Mouse (Mus musculus): ENCODE data around the gene Loxl3.

The Loxl3 gene

GRCm38 (mm10) chr6:83017190-83017589 lies 16.8 kb upstream of the Loxl3 start:
- DNase-seq (ENCODE audit: low read depth, low spot score) = no peak

- DNase-seq (ENCODE audit: low read depth, low spot score) = no peak
Measured at GRCm38 (mm10) chr6:83019044-83019443, 14.9 kb upstream of the Loxl3 start.

- no peak for DNase-seq (ENCODE audit: low read depth, low spot score)
Measured at GRCm38 (mm10) chr6:83020121-83020520, 13.9 kb upstream of the Loxl3 start.

- DNase-seq (ENCODE audit: low read depth, low spot score) = no peak
Measured at GRCm38 (mm10) chr6:83020836-83021593, 13.0 kb upstream of the Loxl3 start.

GRCm38 (mm10) chr6:83023008-83023407 lies 11.0 kb upstream of the Loxl3 start:
- DNase-seq (ENCODE audit: low read depth, low spot score) = no peak

- DNase-seq (ENCODE audit: low read depth, low spot score) = no peak
Measured at GRCm38 (mm10) chr6:83023786-83024185, 10.2 kb upstream of the Loxl3 start.

GRCm38 (mm10) chr6:83024421-83024820 lies 9.6 kb upstream of the Loxl3 start:
- no peak for DNase-seq (ENCODE audit: low read depth, low spot score)

GRCm38 (mm10) chr6:83025221-83025620 lies 8.8 kb upstream of the Loxl3 start:
- no peak for DNase-seq (ENCODE audit: low read depth, low spot score)

GRCm38 (mm10) chr6:83027293-83027692 lies 6.7 kb upstream of the Loxl3 start:
- DNase-seq (ENCODE audit: low read depth, low spot score) = no peak

GRCm38 (mm10) chr6:83027706-83028105 lies 6.3 kb upstream of the Loxl3 start:
- DNase-seq (ENCODE audit: low read depth, low spot score) = no peak

GRCm38 (mm10) chr6:83029777-83030176 lies 4.2 kb upstream of the Loxl3 start:
- no peak for DNase-seq (ENCODE audit: low read depth, low spot score)

GRCm38 (mm10) chr6:83031111-83031510 lies 2.9 kb upstream of the Loxl3 start:
- no peak for DNase-seq (ENCODE audit: low read depth, low spot score)

GRCm38 (mm10) chr6:83031921-83032590 lies 1.9 kb upstream of the Loxl3 start:
- DNase-seq (ENCODE audit: low read depth, low spot score) = no peak

GRCm38 (mm10) chr6:83032769-83033191 lies 1.2 kb upstream of the Loxl3 start:
- no peak for DNase-seq (ENCODE audit: low read depth, low spot score)

- no peak for DNase-seq (ENCODE audit: low read depth, low spot score)
Measured at GRCm38 (mm10) chr6:83034463-83035055, 586 bp downstream of the Loxl3 start.

- no peak for DNase-seq (ENCODE audit: low read depth, low spot score)
Measured at GRCm38 (mm10) chr6:83037188-83037587, 3.2 kb downstream of the Loxl3 start.

- DNase-seq (ENCODE audit: low read depth, low spot score) = no peak
Measured at GRCm38 (mm10) chr6:83038496-83039012, 4.6 kb downstream of the Loxl3 start.

- DNase-seq (ENCODE audit: low read depth, low spot score) = no peak
Measured at GRCm38 (mm10) chr6:83040601-83041000, 6.6 kb downstream of the Loxl3 start.

- no peak for DNase-seq (ENCODE audit: low read depth, low spot score)
Measured at GRCm38 (mm10) chr6:83043561-83043960, 9.6 kb downstream of the Loxl3 start.

- no peak for DNase-seq (ENCODE audit: low read depth, low spot score)
Measured at GRCm38 (mm10) chr6:83043993-83044392, 10.0 kb downstream of the Loxl3 start.

GRCm38 (mm10) chr6:83044742-83045141 lies 10.8 kb downstream of the Loxl3 start:
- DNase-seq (ENCODE audit: low read depth, low spot score) = no peak

- DNase-seq (ENCODE audit: low read depth, low spot score) = no peak
Measured at GRCm38 (mm10) chr6:83049367-83049766, 15.4 kb downstream of the Loxl3 start.
